Mouse (Mus musculus) kidney, adult 2 months (tissue): ENCODE data around the gene Cyb5b.

Source experiments
- CTCF ChIP-seq: fragments of 200-500 bp; conservative IDR thresholded peaks from 2 replicates; pipeline ENCODE4 v1.5.1; 2011; ENCODE audit warnings: low read depth, mild to moderate bottlenecking, control low read depth, low read length, moderate library complexity, mixed read lengths; ENCODE audit not compliant: insufficient read depth, insufficient read length
- POLR2A ChIP-seq: fragments of 200-500 bp; IDR thresholded peaks from one replicate; pipeline ENCODE4 v1.6.1; 2011; ENCODE audit warnings: low read depth, low read length, control low read depth

- TF ChIP-seq POLR2A (no peak), CTCF (peak; percentile 28; the same call in 1 of the 2 replicates)
Observed at GRCm38 (mm10) chr8:107120806-107121205, 29.6 kb upstream of the Cyb5b start.
